Mouse (Mus musculus): ENCODE measurements at regions not wholly inside any gene's neighbourhood (a gene's known extent, or its start where the extent isn't known, plus 50 kb on each side); places are given as distances from the start of the nearest gene placed in this dataset.

DNA sequence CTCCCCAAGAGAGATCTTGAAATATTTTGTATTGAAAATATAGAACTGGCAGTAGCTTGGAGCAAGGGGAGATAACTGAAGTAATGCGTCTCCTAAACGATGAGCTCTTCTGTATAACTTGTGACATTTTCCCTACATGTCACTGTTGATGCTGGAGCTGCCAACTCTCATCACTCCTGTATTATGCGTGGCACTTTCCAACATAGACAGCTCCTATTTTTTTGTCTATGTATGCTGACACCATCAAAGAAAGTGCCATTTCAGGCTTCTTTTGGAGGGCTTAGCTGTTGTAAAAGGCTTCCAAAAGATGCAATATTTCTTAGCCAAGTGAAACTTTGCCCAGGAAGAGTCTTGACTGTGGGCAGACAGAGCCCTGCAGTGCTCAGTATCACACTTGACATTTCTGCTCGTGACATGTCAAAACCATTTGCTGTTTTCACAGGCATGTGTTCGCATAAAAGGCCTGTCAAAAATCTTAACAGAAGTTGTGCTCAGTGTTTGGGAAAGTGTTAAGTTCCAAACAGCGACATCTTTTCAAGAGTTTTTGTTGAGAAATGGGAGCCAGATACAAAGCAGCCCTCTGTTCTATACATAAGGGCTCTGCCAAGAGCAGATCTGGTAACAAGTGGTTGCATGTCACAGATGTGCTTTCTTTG is 53.6 kb upstream of the Otol1 start:
- DNase-seq, result no peak

DNA sequence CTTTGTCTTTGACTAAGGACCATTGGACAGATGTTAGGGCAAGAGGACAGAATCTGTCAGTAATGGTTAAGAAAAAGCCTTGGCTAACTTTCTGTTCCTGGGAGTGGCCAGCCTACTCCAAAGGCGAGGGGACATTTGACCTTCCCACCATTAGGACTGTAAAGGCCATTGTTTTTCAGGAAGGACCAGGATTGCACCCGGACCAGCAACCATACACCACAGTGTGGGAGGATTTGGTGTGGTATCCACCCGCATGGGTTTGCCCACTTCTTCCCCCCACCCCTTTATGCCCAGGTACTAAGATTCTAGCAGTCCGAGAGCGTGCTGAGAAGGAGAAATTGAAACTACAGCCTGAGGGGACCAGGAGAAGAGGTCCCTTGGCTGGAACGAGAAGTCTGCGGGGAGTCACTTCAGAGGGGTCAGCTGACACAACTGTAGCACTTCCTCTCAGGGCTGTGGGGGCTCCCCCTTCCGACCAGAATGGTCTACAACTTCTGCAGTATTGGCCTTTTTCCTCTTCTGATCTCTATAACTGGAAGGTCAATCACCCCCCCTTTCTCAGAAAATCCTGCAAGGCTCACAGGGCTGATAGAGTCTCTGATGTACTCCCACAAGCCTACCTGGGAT is 63.2 kb upstream of the Sptssb start:
- peak in 1 of 2 experiments; percentile 14 for DNase-seq

DNA sequence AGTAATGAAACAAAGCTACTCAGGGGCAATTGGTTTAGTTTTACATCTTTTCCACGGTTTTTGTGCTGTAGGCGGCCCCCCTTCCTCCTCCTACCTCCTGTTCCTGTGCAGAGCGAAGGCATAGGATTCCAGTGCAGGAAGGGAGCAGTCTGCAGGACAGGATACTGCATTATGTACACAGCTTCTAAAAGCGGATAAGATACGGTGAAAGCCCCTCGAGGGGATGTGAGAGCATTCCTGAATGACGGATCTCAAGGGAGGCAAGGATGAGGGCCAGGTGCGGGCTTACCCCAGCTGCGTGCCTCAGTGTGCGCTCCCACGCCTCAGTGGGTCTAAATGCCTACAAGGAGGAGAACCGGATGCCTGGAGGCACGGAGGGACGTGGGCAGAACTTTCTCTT is 53.1 kb upstream of the Sptssb start:
- DNase-seq, result peak; percentile 25 to 43

DNA sequence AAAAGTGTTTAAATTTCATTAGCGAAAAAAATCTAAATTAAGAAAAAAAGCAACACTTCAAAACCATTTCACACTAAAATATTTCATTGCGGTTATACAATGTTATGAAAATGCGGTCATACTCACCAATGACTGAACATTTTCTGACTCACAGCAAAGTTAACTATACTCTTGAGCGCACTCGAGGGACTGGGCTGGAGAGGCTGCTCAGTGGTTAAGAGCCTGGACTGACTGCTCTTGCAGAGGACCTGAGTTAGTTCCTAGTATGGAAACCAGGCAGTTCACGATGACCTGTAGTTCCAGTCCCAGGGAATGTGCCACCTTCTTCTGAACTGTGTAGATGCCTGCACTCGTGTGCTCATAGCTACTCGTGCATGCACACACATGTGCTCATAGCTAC is 50.3 kb upstream of the Sptssb start:
- no peak for DNase-seq
